In the genomic region with DNA sequence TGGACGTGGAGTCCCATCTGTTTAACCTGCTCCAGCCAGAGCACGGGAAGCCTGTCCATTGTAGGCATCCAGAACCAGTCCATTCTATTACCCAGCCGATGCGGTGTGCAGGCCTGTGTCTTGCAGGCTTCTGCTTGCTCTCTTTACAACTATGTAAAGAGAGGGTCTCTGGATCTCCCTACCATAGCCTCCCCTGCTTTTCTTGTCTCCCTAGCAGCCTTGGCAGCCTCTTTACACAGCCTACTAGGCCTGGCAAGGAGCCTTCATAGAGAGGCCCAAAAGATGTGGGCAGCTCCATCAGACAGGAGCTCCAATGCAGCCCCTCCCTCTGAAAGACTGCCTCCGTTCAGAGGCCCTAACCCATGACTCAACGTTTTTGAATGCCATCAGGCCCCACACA, we compare ENCODE assay signal across 28 mouse cellular contexts. TPM values are rescaled to one million over a fixed set of nuclear protein-coding genes. Genes with fewer than 3 reads are reported as not detected.
DNase-seq lines count a peak whose midpoint lies in the region; ATAC-seq lines count a peak whose summit lies in the region.
"Had no signal": no experiment of that assay in that cellular context is flagged by ENCODE, and none has a peak within 500 bp of the region (broad histone marks: within the 10 kb centered on the region; RNA-seq: fewer than 3 reads in every experiment).

No protein-coding gene starts in this region.

- H3K4me1 ChIP-seq in hindbrain, embryonic 16.5 days (ENCODE audit: control insufficient read depth, insufficient read depth, low read depth, low read length): peaks cover 15% of the 10 kb centered on the region
- H3K4me1 ChIP-seq in hindbrain, embryonic 14.5 days (replicated peaks; ENCODE audit: control insufficient read depth, insufficient read depth, low read length): peaks cover 13% of the 10 kb centered on the region; the same call in 1 of the 2 replicates
- H3K4me1 ChIP-seq: liver, embryonic 12.5 days had no signal

- ATAC-seq in hindbrain, embryonic 16.5 days: peak; percentile 47; the same call in 1 of the 2 replicates
- ATAC-seq in hindbrain, embryonic 14.5 days (ENCODE audit: low FRiP score): no peak
- ATAC-seq: intestine, postnatal 0 days; liver, embryonic 12.5 days; liver, postnatal 0 days had no signal

- no peaks in the 10 kb centered on the region for H3K9me3 ChIP-seq in hindbrain, embryonic 16.5 days (ENCODE audit: control insufficient read depth, low read length)
- H3K9me3 ChIP-seq in hindbrain, embryonic 14.5 days (ENCODE audit: control insufficient read depth, low read length): no peaks in the 10 kb centered on the region
- H3K9me3 ChIP-seq: heart, embryonic 12.5 days; kidney, embryonic 15.5 days; liver, embryonic 12.5 days; midbrain, embryonic 12.5 days; neural tube, embryonic 12.5 days had no signal

- no peak overlapping the region for H3K9ac ChIP-seq in hindbrain, embryonic 16.5 days (ENCODE audit: low read depth, low read length)
- no peak overlapping the region for H3K9ac ChIP-seq in hindbrain, embryonic 14.5 days
- H3K9ac ChIP-seq: heart, embryonic 12.5 days; kidney, embryonic 15.5 days; liver, embryonic 12.5 days; liver, postnatal 0 days; midbrain, embryonic 12.5 days; neural tube, embryonic 12.5 days had no signal

- no peak overlapping the region for H3K27ac ChIP-seq in hindbrain, embryonic 16.5 days (ENCODE audit: low read depth, low read length)
- H3K27ac ChIP-seq in hindbrain, embryonic 14.5 days: no peak overlapping the region
- H3K27ac ChIP-seq: kidney, embryonic 15.5 days; liver, embryonic 12.5 days; midbrain, embryonic 12.5 days; neural tube, embryonic 12.5 days; stomach, postnatal 0 days had no signal

- WGBS in hindbrain, embryonic 16.5 days: 76% methylated on average over 6 of the region's 6 CpGs
- 71% methylated on average over 6 of the region's 6 CpGs for WGBS in hindbrain, embryonic 14.5 days

- H3K36me3 ChIP-seq in hindbrain, embryonic 16.5 days (ENCODE audit: control insufficient read depth, insufficient read depth, low read length): no peaks in the 10 kb centered on the region
- no peaks in the 10 kb centered on the region for H3K36me3 ChIP-seq in hindbrain, embryonic 14.5 days (replicated peaks; ENCODE audit: control insufficient read depth, insufficient read depth)
- H3K36me3 ChIP-seq: heart, embryonic 12.5 days; kidney, embryonic 15.5 days; liver, embryonic 12.5 days; midbrain, embryonic 12.5 days; neural tube, embryonic 12.5 days had no signal

- intact Hi-C loops in left cerebral cortex, postnatal 14 days (cut with DNase I): loop anchor here (5.0 kb wide), 1 partner anchor 43 kb away; no protein-coding TSS in a partner anchor
- intact Hi-C loops in left cerebral cortex, postnatal 36 days (cut with DNase I): loop anchor here (5.0 kb wide), 1 partner anchor 43 kb away; no protein-coding TSS in a partner anchor

- H3K27me3 ChIP-seq in hindbrain, embryonic 16.5 days (replicated peaks; ENCODE audit: control insufficient read depth, insufficient read depth, low read length): no peaks in the 10 kb centered on the region
- no peaks in the 10 kb centered on the region for H3K27me3 ChIP-seq in hindbrain, embryonic 14.5 days (ENCODE audit: control insufficient read depth, insufficient read depth, low read length)
- H3K27me3 ChIP-seq: neural tube, embryonic 12.5 days had no signal

- peak; percentile 51 to 59 for DNase-seq in cerebellum, postnatal 10 days
- no peak for DNase-seq in cerebellum, postnatal 14 days
- DNase-seq in hindbrain, embryonic 14.5 days (ENCODE audit: low spot score): no peak
- DNase-seq in left cerebral cortex, postnatal 14 days (ENCODE audit: low spot score in 2 of 2): peak; percentile 54 to 68
- no peak for DNase-seq in left cerebral cortex, postnatal 36 days (ENCODE audit: low spot score in 2 of 2)
- DNase-seq in right cerebral cortex, postnatal 10 days (ENCODE audit: low spot score in 2 of 2): peak; percentile 72 to 85
- DNase-seq in right cerebral cortex, postnatal 14 days: no peak
- DNase-seq: adrenal gland, adult 8-10 months; cerebellum, adult 9-10 months; gastrocnemius, postnatal 25 days; heart, adult 18-20 months; heart, postnatal 4 days; kidney, postnatal 25 days; liver, postnatal 0 days; lung, postnatal 36 days; thymus, adult 18-20 months; thymus, postnatal 25 days had no signal

- no peak overlapping the region for H3K4me2 ChIP-seq in hindbrain, embryonic 16.5 days (ENCODE audit: low read length)
- no peak overlapping the region for H3K4me2 ChIP-seq in hindbrain, embryonic 14.5 days (replicated peaks)
- H3K4me2 ChIP-seq: heart, embryonic 12.5 days; kidney, embryonic 15.5 days; liver, embryonic 12.5 days; midbrain, embryonic 12.5 days; neural tube, embryonic 12.5 days had no signal

- no peak overlapping the region for H3K4me3 ChIP-seq in hindbrain, embryonic 16.5 days (ENCODE audit: low read length)
- no peak overlapping the region for H3K4me3 ChIP-seq in hindbrain, embryonic 14.5 days (replicated peaks; ENCODE audit: low read length)
- H3K4me3 ChIP-seq: erythroblast, embryonic 14.5 days; heart, embryonic 12.5 days; kidney, embryonic 15.5 days; liver, embryonic 12.5 days; midbrain, embryonic 12.5 days; myocyte; neural tube, embryonic 12.5 days had no signal

RNA-seq across cellular contexts. Expression of a gene that starts 17.4 kb away (rescaled TPM):
- polyA plus RNA-seq in hindbrain, embryonic 16.5 days (2015; fragmentation: Nextera tagmentation; extraction: Ambion mirVana): 14.4 and 15.7 TPM in 2 replicates
- polyA plus RNA-seq in hindbrain, embryonic 14.5 days (2014; fragmentation: Nextera tagmentation; extraction: Ambion mirVana): 25.7 and 27.9 TPM in 2 replicates
- 100 to 1,000 TPM; 165 to 173 TPM for total RNA-seq in left cerebral cortex, postnatal 14 days (2021)
- total RNA-seq in left cerebral cortex, postnatal 36 days (2021): 100 to 1,000 TPM; 209 to 235 TPM
- total RNA-seq: megakaryocyte, adult 5-6 weeks had no signal
- polyA plus RNA-seq: erythroblast, embryonic 14.5 days; liver, postnatal 0 days had no signal

RNA-seq across cellular contexts. Expression of a gene that starts 40.5 kb away (rescaled TPM):
- 3.2 TPM in 2 replicates for polyA plus RNA-seq in hindbrain, embryonic 16.5 days (2015; fragmentation: Nextera tagmentation; extraction: Ambion mirVana)
- polyA plus RNA-seq in hindbrain, embryonic 14.5 days (2014; fragmentation: Nextera tagmentation; extraction: Ambion mirVana): 1.9 and 2.3 TPM in 2 replicates
- total RNA-seq in left cerebral cortex, postnatal 14 days (2021): 1 to 10 TPM; 2.4 to 2.7 TPM
- total RNA-seq in left cerebral cortex, postnatal 36 days (2021): 1 to 10 TPM; 2.9 to 4.5 TPM

RNA-seq across cellular contexts. Expression of a gene that starts 46.7 kb away (rescaled TPM):
- 10.9 and 13.7 TPM in 2 replicates for polyA plus RNA-seq in hindbrain, embryonic 16.5 days (2015; fragmentation: Nextera tagmentation; extraction: Ambion mirVana)
- polyA plus RNA-seq in hindbrain, embryonic 14.5 days (2014; fragmentation: Nextera tagmentation; extraction: Ambion mirVana): 6.0 and 6.7 TPM in 2 replicates
- total RNA-seq in left cerebral cortex, postnatal 14 days (2021): 10 to 100 TPM in 1 of 2 experiments, 1 to 10 TPM in 1; 6.7 to 11.1 TPM
- 10 to 100 TPM in 1 of 2 experiments, 1 to 10 TPM in 1; 4.8 to 11.0 TPM for total RNA-seq in left cerebral cortex, postnatal 36 days (2021)

Comparison
In these comparisons a context has a peak if more than half of its experiments do, and no peak if none do; other contexts are left out.
1. DNase-seq: peak in cerebellum, postnatal 10 days (2 of 2), left cerebral cortex, postnatal 14 days (2 of 2) and right cerebral cortex, postnatal 10 days (2 of 2); none in cerebellum, postnatal 14 days (0 of 2), hindbrain, embryonic 14.5 days (single experiment), left cerebral cortex, postnatal 36 days (0 of 2) and right cerebral cortex, postnatal 14 days (single experiment).